24 mouse cellular contexts compared by ENCODE assay signal in genomic region chr6:136625421-136625820, GRCm38 (mm10).
"Had no signal": no experiment of that assay in that cellular context is flagged by ENCODE, and none has a peak within 500 bp of the region (broad histone marks: within the 10 kb centered on the region; RNA-seq: fewer than 3 reads in every experiment).

No protein-coding gene starts in this region.

- ATAC-seq: hindbrain, embryonic 16.5 days; inflammation-experienced regulatory T-cells, adult 6 months; intestine, embryonic 15.5 days; intestine, postnatal 0 days; liver, embryonic 12.5 days had no signal

- DNase-seq: gastrocnemius, postnatal 14 days; gastrocnemius, postnatal 36 days; heart, adult 18-20 months; heart, postnatal 10 days; heart, postnatal 36 days; kidney, adult 18-20 months; kidney, adult 8-10 months; kidney, postnatal 10 days; kidney, postnatal 25 days; kidney, postnatal 4 days; layer of hippocampus, adult 9-11 months; layer of hippocampus, postnatal 36 days; left cerebral cortex, postnatal 4 days had no signal

- H3K4me2 ChIP-seq: heart, embryonic 12.5 days; hindbrain, embryonic 14.5 days; intestine, embryonic 15.5 days; limb, embryonic 13.5 days; limb, embryonic 15.5 days; liver, embryonic 12.5 days had no signal

- H3K4me1 ChIP-seq: heart, embryonic 10.5 days; heart, embryonic 12.5 days; limb, embryonic 13.5 days; limb, embryonic 15.5 days had no signal

- H3K9me3 ChIP-seq: heart, embryonic 10.5 days; heart, embryonic 12.5 days; intestine, embryonic 15.5 days; limb, embryonic 13.5 days; limb, embryonic 15.5 days; liver, embryonic 12.5 days had no signal

- H3K9ac ChIP-seq: heart, embryonic 12.5 days; hindbrain, embryonic 14.5 days; intestine, embryonic 15.5 days; limb, embryonic 13.5 days; limb, embryonic 15.5 days; liver, embryonic 12.5 days; liver, embryonic 14.5 days had no signal

- H3K27ac ChIP-seq: heart, embryonic 10.5 days; hindbrain, embryonic 14.5 days; intestine, embryonic 15.5 days; limb, embryonic 13.5 days; limb, embryonic 15.5 days; liver, embryonic 12.5 days; liver, embryonic 14.5 days had no signal

- H3K4me3 ChIP-seq: heart, embryonic 10.5 days; heart, embryonic 12.5 days; intestine, embryonic 15.5 days; limb, embryonic 13.5 days; limb, embryonic 15.5 days; liver, embryonic 12.5 days had no signal

- H3K27me3 ChIP-seq: heart, embryonic 12.5 days; intestine, embryonic 15.5 days; limb, embryonic 13.5 days; limb, embryonic 15.5 days; liver, embryonic 12.5 days had no signal

- H3K36me3 ChIP-seq: heart, embryonic 10.5 days; heart, embryonic 12.5 days; intestine, embryonic 15.5 days; limb, embryonic 13.5 days; limb, embryonic 15.5 days; liver, embryonic 12.5 days had no signal
